Mouse (Mus musculus): ENCODE results near the gene Pxn. TPM values are rescaled to one million over a fixed set of nuclear protein-coding genes. Genes with fewer than 3 reads are reported as not detected.

Gene Pxn
- total and polyA plus RNA-seq, 2 experiments from 2014 or later: 19.9 to 66.6 TPM

DNA sequence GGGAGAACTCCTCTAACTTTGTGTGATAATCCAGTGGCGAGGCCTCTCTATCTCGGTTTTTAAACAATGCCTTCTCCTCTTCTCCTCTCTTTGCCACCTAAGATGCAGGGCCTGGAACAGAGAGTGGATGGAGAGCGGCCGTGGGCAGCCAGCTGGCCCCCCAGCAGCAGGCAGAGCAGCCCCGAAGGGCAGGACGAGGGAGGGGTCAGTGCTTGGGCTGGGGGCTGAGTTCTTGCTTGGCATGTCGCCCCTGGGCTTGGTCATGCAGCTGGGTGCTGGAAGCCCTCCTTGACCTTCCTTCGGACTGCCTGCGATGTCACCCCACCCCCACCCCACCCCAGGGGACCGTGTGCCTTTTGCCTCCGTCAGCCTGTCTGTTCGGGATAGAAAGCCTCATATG is 44.9 kb downstream of the Pxn start:
- Histone ChIP-seq H3K4me1 (ENCODE audit: control insufficient read depth, insufficient read depth) (no peaks in the 10 kb centered on the region), H3K4me2 (ENCODE audit: low read depth, low read length) (no peak overlapping the region), H3K27ac (ENCODE audit: low read depth) (no peak overlapping the region)

DNA sequence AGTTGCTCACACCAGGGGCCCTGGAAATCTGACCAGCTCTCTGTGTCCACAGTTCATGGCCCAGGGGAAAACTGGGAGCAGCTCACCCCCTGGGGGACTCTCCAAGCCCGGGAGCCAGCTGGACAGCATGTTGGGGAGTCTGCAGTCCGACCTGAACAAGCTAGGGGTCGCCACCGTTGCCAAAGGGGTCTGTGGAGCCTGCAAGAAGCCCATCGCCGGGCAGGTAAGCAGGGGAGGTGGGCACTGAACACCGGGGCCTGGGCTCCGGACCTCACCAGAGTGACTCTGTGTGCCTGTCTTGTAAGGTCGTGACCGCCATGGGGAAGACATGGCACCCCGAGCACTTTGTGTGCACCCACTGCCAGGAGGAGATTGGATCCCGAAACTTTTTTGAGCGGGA is 45.3 kb downstream of the Pxn start:
- Histone ChIP-seq H3K9ac (replicated peaks; ENCODE audit: low read depth, low read length) (no peak overlapping the region), H3K4me2 (ENCODE audit: low read depth, low read length) (no peak overlapping the region), H3K36me3 (replicated peaks; ENCODE audit: control insufficient read depth, insufficient read depth, low read length) (peaks cover 81% of the 10 kb centered on the region), H3K4me1 (ENCODE audit: control insufficient read depth, insufficient read depth) (no peaks in the 10 kb centered on the region), H3K9me3 (replicated peaks; ENCODE audit: control insufficient read depth, low read length) (no peaks in the 10 kb centered on the region), H3K27me3 (ENCODE audit: control insufficient read depth, insufficient read depth, low read length) (no peaks in the 10 kb centered on the region), H3K4me3 (ENCODE audit: low read depth, low read length) (no peak overlapping the region), H3K27ac (ENCODE audit: low read depth) (no peak overlapping the region)
- DNase-seq (ENCODE audit: low spot score): no peak
- TF ChIP-seq EP300 (IDR thresholded peaks at IDR 0.05; ENCODE audit: low read depth): no peak
- TF ChIP-seq CTCF (IDR thresholded peaks at IDR 0.05; ENCODE audit: low read depth): no peak
- WGBS: 85% methylated on average over 13 of the region's 13 CpGs
- no peak for ATAC-seq (ENCODE audit: insufficient read depth, low read depth)

More for the DNA sequence above, 44.9 kb downstream of the Pxn start:
- no peak for DNase-seq (ENCODE audit: low spot score)
- no peak for ATAC-seq (ENCODE audit: insufficient read depth, low read depth)
- Histone ChIP-seq H3K4me3 (ENCODE audit: low read depth, low read length) (no peak overlapping the region), H3K9me3 (replicated peaks; ENCODE audit: control insufficient read depth, low read length) (no peaks in the 10 kb centered on the region), H3K27me3 (ENCODE audit: control insufficient read depth, insufficient read depth, low read length) (no peaks in the 10 kb centered on the region), H3K36me3 (replicated peaks; ENCODE audit: control insufficient read depth, insufficient read depth, low read length) (peaks cover 86% of the 10 kb centered on the region), H3K9ac (replicated peaks; ENCODE audit: low read depth, low read length) (no peak overlapping the region)
- 75% methylated on average over 12 of the region's 12 CpGs for WGBS
- TF ChIP-seq EP300 (IDR thresholded peaks at IDR 0.05; ENCODE audit: low read depth): no peak
- no peak for TF ChIP-seq CTCF (IDR thresholded peaks at IDR 0.05; ENCODE audit: low read depth)

DNA sequence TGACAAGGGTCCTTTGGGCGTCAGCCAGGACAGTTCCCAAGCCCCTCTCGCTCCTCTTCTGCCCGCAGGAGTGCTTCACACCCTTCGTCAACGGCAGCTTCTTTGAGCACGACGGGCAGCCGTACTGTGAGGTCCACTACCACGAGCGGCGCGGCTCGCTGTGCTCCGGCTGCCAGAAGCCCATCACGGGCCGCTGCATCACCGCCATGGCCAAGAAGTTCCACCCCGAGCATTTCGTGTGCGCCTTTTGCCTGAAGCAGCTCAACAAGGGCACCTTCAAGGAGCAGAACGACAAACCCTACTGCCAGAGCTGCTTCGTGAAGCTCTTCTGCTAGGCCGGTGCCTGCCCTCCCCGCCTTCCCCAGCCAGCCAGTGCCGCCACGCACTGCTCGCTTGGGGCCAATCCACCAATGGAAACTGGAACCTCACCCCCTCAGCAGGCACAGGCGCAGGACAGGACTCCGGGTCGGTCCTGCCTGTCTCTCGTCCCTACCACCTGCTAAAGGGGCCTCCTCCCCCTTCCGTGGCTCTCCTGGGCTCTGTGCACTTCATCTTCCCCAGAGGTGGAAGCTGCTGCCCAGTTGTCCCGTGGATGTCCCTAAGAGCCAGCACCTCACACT is 47.4 kb downstream of the Pxn start:
- H3K27ac ChIP-seq (ENCODE audit: low read depth): no peak overlapping the region
- no peak for DNase-seq (ENCODE audit: low spot score)
- H3K4me1 ChIP-seq (ENCODE audit: control insufficient read depth, insufficient read depth): no peaks in the 10 kb centered on the region
- no peaks in the 10 kb centered on the region for H3K9me3 ChIP-seq (replicated peaks; ENCODE audit: control insufficient read depth, low read length)
- no peak for ATAC-seq (ENCODE audit: insufficient read depth, low read depth)
- peaks cover 60% of the 10 kb centered on the region for H3K36me3 ChIP-seq (replicated peaks; ENCODE audit: control insufficient read depth, insufficient read depth, low read length)
- H3K4me2 ChIP-seq (ENCODE audit: low read depth, low read length): no peak overlapping the region
- H3K9ac ChIP-seq (replicated peaks; ENCODE audit: low read depth, low read length): no peak overlapping the region
- 86% methylated on average over 33 of the region's 33 CpGs for WGBS
- H3K4me3 ChIP-seq (ENCODE audit: low read depth, low read length): no peak overlapping the region
- H3K27me3 ChIP-seq (ENCODE audit: control insufficient read depth, insufficient read depth, low read length): no peaks in the 10 kb centered on the region
- TF ChIP-seq EP300 (IDR thresholded peaks at IDR 0.05; ENCODE audit: low read depth) (no peak), CTCF (IDR thresholded peaks at IDR 0.05; ENCODE audit: low read depth) (no peak)

DNA sequence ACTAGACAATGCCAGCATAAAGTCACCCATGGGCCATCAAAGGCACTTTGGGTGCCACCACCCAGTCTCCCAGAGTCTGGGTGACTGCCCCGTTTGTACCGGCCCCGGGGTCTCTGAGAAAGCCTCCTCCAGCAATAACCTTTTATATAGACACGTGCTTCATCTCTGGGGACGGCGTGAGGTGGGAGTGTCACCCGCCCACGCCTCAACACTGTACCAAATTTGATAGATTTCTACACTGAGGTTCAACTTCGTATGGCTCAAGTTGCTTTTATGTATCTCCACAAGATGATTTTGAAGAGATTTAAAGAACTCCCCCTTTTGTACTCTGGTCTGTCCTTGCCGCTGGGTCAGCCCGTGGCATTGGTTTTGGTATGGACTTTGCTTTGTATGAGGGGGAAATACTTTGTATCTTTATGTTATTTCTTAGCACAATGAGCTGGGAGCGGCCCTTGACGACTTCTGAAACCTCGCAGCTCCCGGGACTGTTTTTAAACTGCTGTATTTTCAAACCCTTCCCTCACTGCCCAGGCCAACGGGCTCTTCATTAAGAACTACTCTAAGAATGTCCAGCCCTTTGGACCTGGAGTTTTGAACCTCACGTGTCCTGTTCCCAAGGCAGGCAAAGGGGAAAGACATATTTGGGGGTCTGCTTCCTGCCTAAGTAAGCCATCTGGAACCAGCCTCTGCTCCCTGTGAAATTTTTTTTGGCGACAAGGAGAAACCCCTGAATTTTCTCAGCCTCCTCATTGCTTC is 48.2 kb downstream of the Pxn start:
- Histone ChIP-seq H3K27me3 (ENCODE audit: control insufficient read depth, insufficient read depth, low read length) (no peaks in the 10 kb centered on the region), H3K27ac (ENCODE audit: low read depth) (no peak overlapping the region), H3K9me3 (replicated peaks; ENCODE audit: control insufficient read depth, low read length) (no peaks in the 10 kb centered on the region), H3K4me2 (ENCODE audit: low read depth, low read length) (no peak overlapping the region), H3K4me1 (ENCODE audit: control insufficient read depth, insufficient read depth) (no peaks in the 10 kb centered on the region), H3K9ac (replicated peaks; ENCODE audit: low read depth, low read length) (no peak overlapping the region), H3K4me3 (ENCODE audit: low read depth, low read length) (no peak overlapping the region), H3K36me3 (replicated peaks; ENCODE audit: control insufficient read depth, insufficient read depth, low read length) (peaks cover 52% of the 10 kb centered on the region)
- TF ChIP-seq EP300 (IDR thresholded peaks at IDR 0.05; ENCODE audit: low read depth) (no peak), CTCF (IDR thresholded peaks at IDR 0.05; ENCODE audit: low read depth) (no peak)
- ATAC-seq (ENCODE audit: insufficient read depth, low read depth): no peak
- DNase-seq (ENCODE audit: low spot score): no peak
- 85% methylated on average over 18 of the region's 18 CpGs for WGBS

DNA sequence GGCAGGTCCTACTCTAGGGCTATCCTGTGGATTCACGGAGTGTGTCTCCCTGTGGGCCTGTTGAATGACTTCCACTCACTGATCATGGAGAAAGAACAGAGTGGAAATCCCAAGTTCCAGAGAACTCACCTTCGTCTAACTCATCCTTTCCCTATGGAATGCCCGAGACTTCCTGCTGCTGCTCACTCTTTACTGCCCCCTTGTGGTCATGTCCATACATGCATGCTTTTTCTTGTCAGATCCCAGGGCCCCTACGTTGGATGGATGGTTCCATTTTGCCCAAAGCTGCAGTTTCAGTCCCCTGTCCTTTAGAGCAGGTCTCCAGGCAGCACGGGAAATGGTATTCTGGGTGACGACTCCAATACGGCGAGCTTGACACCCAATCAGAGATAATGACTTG is 49.7 kb downstream of the Pxn start:
- H3K4me3 ChIP-seq (ENCODE audit: low read depth, low read length): no peak overlapping the region
- TF ChIP-seq EP300 (IDR thresholded peaks at IDR 0.05; ENCODE audit: low read depth): no peak
- peak; percentile 98 for TF ChIP-seq CTCF (IDR thresholded peaks at IDR 0.05; ENCODE audit: low read depth)
- no peak overlapping the region for H3K27ac ChIP-seq (ENCODE audit: low read depth)
- H3K9ac ChIP-seq (replicated peaks; ENCODE audit: low read depth, low read length): no peak overlapping the region
- peaks cover 8% of the 10 kb centered on the region; the same call in 1 of the 2 replicates for H3K4me1 ChIP-seq (ENCODE audit: control insufficient read depth, insufficient read depth)
- DNase-seq (ENCODE audit: low spot score) (peak; percentile 52), ATAC-seq (ENCODE audit: insufficient read depth, low read depth) (no peak)
- WGBS: 9% methylated on average over 8 of the region's 8 CpGs
- peaks cover 47% of the 10 kb centered on the region for H3K36me3 ChIP-seq (replicated peaks; ENCODE audit: control insufficient read depth, insufficient read depth, low read length)
- no peaks in the 10 kb centered on the region for H3K27me3 ChIP-seq (ENCODE audit: control insufficient read depth, insufficient read depth, low read length)
- H3K4me2 ChIP-seq (ENCODE audit: low read depth, low read length): no peak overlapping the region
- H3K9me3 ChIP-seq (replicated peaks; ENCODE audit: control insufficient read depth, low read length): no peaks in the 10 kb centered on the region
